12 mouse cellular contexts compared by ENCODE assay signal in genomic region chr19:46485847-46486246, GRCm38 (mm10). TPM values are rescaled to one million over a fixed set of nuclear protein-coding genes. Genes with fewer than 3 reads are reported as not detected.
DNase-seq lines count a peak whose midpoint lies in the region; ATAC-seq and TF ChIP-seq lines count a peak whose summit lies in the region.
"Had no signal": no experiment of that assay in that cellular context is flagged by ENCODE, and none has a peak within 500 bp of the region (broad histone marks: within the 10 kb centered on the region; RNA-seq: fewer than 3 reads in every experiment).

No protein-coding gene starts in this region.

- no peaks in the 10 kb centered on the region for H3K9me3 ChIP-seq in heart, embryonic 12.5 days (replicated peaks)
- no peaks in the 10 kb centered on the region for H3K9me3 ChIP-seq in lung, postnatal 0 days (ENCODE audit: low read length)
- H3K9me3 ChIP-seq in intestine, embryonic 15.5 days: no peaks in the 10 kb centered on the region
- H3K9me3 ChIP-seq in liver, postnatal 0 days (ENCODE audit: low read length): no peaks in the 10 kb centered on the region

- TF ChIP-seq EP300 in lung, postnatal 0 days (IDR thresholded peaks at IDR 0.05): no peak
- no peak for TF ChIP-seq EP300 in liver, postnatal 0 days (IDR thresholded peaks at IDR 0.05; ENCODE audit: low read depth)

- no peak; the same call in 1 of the 2 replicates for ATAC-seq in heart, embryonic 12.5 days (ENCODE audit: insufficient number of reproducible peaks, low FRiP score)
- no peak for ATAC-seq in lung, postnatal 0 days
- peak; percentile 71 for ATAC-seq in intestine, embryonic 15.5 days
- no peak for ATAC-seq in liver, postnatal 0 days
- ATAC-seq: Patski had no signal

- peak overlapping the region; percentile 36; the same call in 1 of the 2 replicates for H3K9ac ChIP-seq in heart, embryonic 12.5 days
- no peak overlapping the region for H3K9ac ChIP-seq in lung, postnatal 0 days (replicated peaks; ENCODE audit: low read depth)
- no peak overlapping the region for H3K9ac ChIP-seq in intestine, embryonic 15.5 days
- H3K9ac ChIP-seq in liver, postnatal 0 days (replicated peaks): no peak overlapping the region

- TF ChIP-seq CTCF in lung, postnatal 0 days (IDR thresholded peaks at IDR 0.05): no peak
- TF ChIP-seq CTCF in liver, postnatal 0 days (IDR thresholded peaks at IDR 0.05; ENCODE audit: low read depth): no peak
- no peak for TF ChIP-seq CTCF in thymus, adult 2 months (IDR thresholded peaks at IDR 0.05; ENCODE audit: borderline replicate concordance, control insufficient read depth, extremely low read depth, insufficient read depth, low read length, poor library complexity)

- no peak overlapping the region for H3K4me3 ChIP-seq in heart, embryonic 12.5 days
- H3K4me3 ChIP-seq in lung, postnatal 0 days (ENCODE audit: low read depth, low read length): no peak overlapping the region
- no peak overlapping the region for H3K4me3 ChIP-seq in intestine, embryonic 15.5 days (replicated peaks)
- H3K4me3 ChIP-seq in liver, postnatal 0 days (ENCODE audit: low read depth, low read length): no peak overlapping the region
- no peak overlapping the region for H3K4me3 ChIP-seq in thymus, adult 2 months (ENCODE audit: control insufficient read depth, insufficient read depth, low read length)

- peaks cover 5% of the 10 kb centered on the region for H3K36me3 ChIP-seq in heart, embryonic 12.5 days
- H3K36me3 ChIP-seq in lung, postnatal 0 days (ENCODE audit: insufficient read depth, low read length): no peaks in the 10 kb centered on the region
- no peaks in the 10 kb centered on the region for H3K36me3 ChIP-seq in intestine, embryonic 15.5 days
- 0 out of 2 replicates have a peak, but pooled peaks cover 2% of the 10 kb centered on the region for H3K36me3 ChIP-seq in liver, postnatal 0 days (replicated peaks; ENCODE audit: insufficient read depth, low read length)
- H3K36me3 ChIP-seq in thymus, adult 2 months (ENCODE audit: control insufficient read depth, insufficient read depth, low read length): no peaks in the 10 kb centered on the region; the same call in 1 of the 2 replicates

- TF ChIP-seq POLR2A in thymus, adult 2 months (IDR thresholded peaks at IDR 0.05; ENCODE audit: control insufficient read depth, extremely low read depth, insufficient read depth, low read length, poor library complexity): no peak

- no peaks in the 10 kb centered on the region for H3K27me3 ChIP-seq in heart, embryonic 12.5 days (replicated peaks)
- H3K27me3 ChIP-seq in lung, postnatal 0 days (replicated peaks; ENCODE audit: insufficient read depth, low read length): no peaks in the 10 kb centered on the region
- H3K27me3 ChIP-seq in intestine, embryonic 15.5 days (replicated peaks): no peaks in the 10 kb centered on the region
- H3K27me3 ChIP-seq in liver, postnatal 0 days (ENCODE audit: insufficient read depth, low read length): no peaks in the 10 kb centered on the region
- no peaks in the 10 kb centered on the region for H3K27me3 ChIP-seq in thymus, adult 2 months (ENCODE audit: control insufficient read depth, insufficient read depth, low read length)
- H3K27me3 ChIP-seq: Patski had no signal

- 63% methylated on average over 9 of the region's 9 CpGs for WGBS in heart, embryonic 12.5 days
- WGBS in lung, postnatal 0 days: 60% methylated on average over 9 of the region's 9 CpGs
- 51% methylated on average over 9 of the region's 9 CpGs for WGBS in intestine, embryonic 15.5 days
- 54% methylated on average over 9 of the region's 9 CpGs for WGBS in liver, postnatal 0 days (ENCODE audit: insufficient replicate concordance)
- 86% methylated on average over 9 of the region's 9 CpGs for WGBS in thymus, adult 2 months

- intact Hi-C loops in heart, postnatal 36 days (cut with DNase I): loop anchor here (2.0 kb wide), 1 partner anchor 25 kb away; no protein-coding TSS in a partner anchor

- H3K4me2 ChIP-seq in heart, embryonic 12.5 days: 0 out of 2 replicates have a peak overlapping the region, but pooled peaks have one; percentile 1
- no peak overlapping the region for H3K4me2 ChIP-seq in lung, postnatal 0 days (replicated peaks; ENCODE audit: low read depth, low read length)
- H3K4me2 ChIP-seq in intestine, embryonic 15.5 days (replicated peaks): peak overlapping the region; percentile 15; the same call in 1 of the 2 replicates
- H3K4me2 ChIP-seq in liver, postnatal 0 days (ENCODE audit: low read depth, low read length): no peak overlapping the region

- H3K27ac ChIP-seq in heart, embryonic 12.5 days (ENCODE audit: poor library complexity, severe bottlenecking): 0 out of 2 replicates have a peak overlapping the region, but pooled peaks have one; percentile 85
- H3K27ac ChIP-seq in lung, postnatal 0 days (ENCODE audit: low read length): peak overlapping the region; percentile 88; the same call in 1 of the 2 replicates
- peak overlapping the region; percentile 75 for H3K27ac ChIP-seq in intestine, embryonic 15.5 days
- no peak overlapping the region for H3K27ac ChIP-seq in liver, postnatal 0 days (ENCODE audit: low read depth)
- no peak overlapping the region for H3K27ac ChIP-seq in thymus, adult 2 months (ENCODE audit: control insufficient read depth, insufficient read depth, low read length)

- DNase-seq in heart, postnatal 36 days: no peak
- no peak for DNase-seq in lung, postnatal 0 days (ENCODE audit: low spot score)
- no peak for DNase-seq in lung, postnatal 14 days
- peak; percentile 17 for DNase-seq in liver, postnatal 0 days
- DNase-seq in thymus, adult 2 months: no peak
- DNase-seq in right cerebral cortex, postnatal 36 days (ENCODE audit: low spot score in 2 of 2): no peak
- DNase-seq: adrenal gland, adult 8-10 months; gastrocnemius, postnatal 36 days; kidney, adult 2 months had no signal

- H3K4me1 ChIP-seq in heart, embryonic 12.5 days (replicated peaks): peaks cover 96% of the 10 kb centered on the region
- H3K4me1 ChIP-seq in lung, postnatal 0 days (ENCODE audit: insufficient read depth, low read depth, low read length): peaks cover 42% of the 10 kb centered on the region
- H3K4me1 ChIP-seq in intestine, embryonic 15.5 days (replicated peaks): peaks cover 45% of the 10 kb centered on the region
- peaks cover 47% of the 10 kb centered on the region for H3K4me1 ChIP-seq in liver, postnatal 0 days (ENCODE audit: insufficient read depth)
- H3K4me1 ChIP-seq in thymus, adult 2 months (replicated peaks; ENCODE audit: control insufficient read depth, insufficient read depth, low read length): peaks cover 13% of the 10 kb centered on the region

RNA-seq across cellular contexts. Expression of gene Trim8, which starts 15.7 kb away (rescaled TPM):
- polyA plus RNA-seq in heart, embryonic 12.5 days (2016; fragmentation: Nextera tagmentation; extraction: Ambion mirVana): 24.1 and 24.2 TPM in 2 replicates
- 10 to 100 TPM; 38.7 to 40.0 TPM for total RNA-seq in heart, postnatal 36 days (2021)
- polyA plus RNA-seq in lung, postnatal 0 days (2015; fragmentation: Nextera tagmentation; extraction: Ambion mirVana): 34.1 and 34.8 TPM in 2 replicates
- 16.4 and 17.3 TPM in 2 replicates for polyA plus RNA-seq in intestine, embryonic 15.5 days (2015; fragmentation: Nextera tagmentation; extraction: Ambion mirVana)
- polyA plus RNA-seq in liver, postnatal 0 days (2015; fragmentation: Nextera tagmentation; extraction: Ambion mirVana): 7.9 and 9.8 TPM in 2 replicates
- polyA plus RNA-seq in thymus, adult 2 months (2012; rRNA removed): 57.9 and 78.2 TPM in 2 replicates

Comparison
In these comparisons a context has a peak if more than half of its experiments do, and no peak if none do; other contexts are left out.
1. H3K27ac ChIP-seq: peak in heart, embryonic 12.5 days (single experiment), lung, postnatal 0 days (single experiment) and intestine, embryonic 15.5 days (single experiment); none in liver, postnatal 0 days (single experiment) and thymus, adult 2 months (single experiment).
2. H3K4me2 ChIP-seq: peak in heart, embryonic 12.5 days (single experiment) and intestine, embryonic 15.5 days (single experiment); none in lung, postnatal 0 days (single experiment) and liver, postnatal 0 days (single experiment).